Mouse (Mus musculus) right cerebral cortex, adult 18-20 months (tissue): ENCODE data around the gene Cc2d2b.

Experiments used
- DNase-seq: peaks from one replicate; pipeline ENCODE4 v3.0.0; 2022; ENCODE audit warnings: mixed read lengths

Gene Cc2d2b

GRCm38 (mm10) chr19:40760071-40760470 lies 11.5 kb downstream of the Cc2d2b start:
- no peak for DNase-seq

- DNase-seq: peak; percentile 52
These were observed 13.6 kb downstream of the Cc2d2b start for GRCm38 (mm10) chr19:40762023-40762759.

- no peak for DNase-seq
These were observed 18.6 kb downstream of the Cc2d2b start for GRCm38 (mm10) chr19:40767189-40767588.

DNA sequence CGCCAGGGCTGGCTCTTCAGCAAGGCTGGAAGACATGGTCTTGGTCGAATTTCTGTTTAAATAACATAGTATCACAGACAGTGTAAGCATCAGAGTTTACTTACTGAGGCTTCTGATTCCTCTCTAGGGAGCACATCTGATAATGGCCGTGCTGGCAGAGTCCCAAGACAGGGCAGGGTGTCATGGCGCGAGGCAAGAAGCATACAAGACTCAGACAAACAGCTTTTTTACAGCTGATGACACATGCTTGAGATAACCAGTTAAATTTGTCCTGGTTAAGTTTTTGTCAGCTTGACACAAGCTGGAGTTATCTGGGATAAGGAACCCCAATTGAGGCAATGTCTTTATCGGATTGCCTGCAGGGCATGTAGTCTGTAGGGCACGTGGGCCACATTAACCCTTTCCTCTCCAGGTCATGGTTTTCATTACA lies 20.8 kb downstream of the Cc2d2b start:
- DNase-seq: no peak

DNA sequence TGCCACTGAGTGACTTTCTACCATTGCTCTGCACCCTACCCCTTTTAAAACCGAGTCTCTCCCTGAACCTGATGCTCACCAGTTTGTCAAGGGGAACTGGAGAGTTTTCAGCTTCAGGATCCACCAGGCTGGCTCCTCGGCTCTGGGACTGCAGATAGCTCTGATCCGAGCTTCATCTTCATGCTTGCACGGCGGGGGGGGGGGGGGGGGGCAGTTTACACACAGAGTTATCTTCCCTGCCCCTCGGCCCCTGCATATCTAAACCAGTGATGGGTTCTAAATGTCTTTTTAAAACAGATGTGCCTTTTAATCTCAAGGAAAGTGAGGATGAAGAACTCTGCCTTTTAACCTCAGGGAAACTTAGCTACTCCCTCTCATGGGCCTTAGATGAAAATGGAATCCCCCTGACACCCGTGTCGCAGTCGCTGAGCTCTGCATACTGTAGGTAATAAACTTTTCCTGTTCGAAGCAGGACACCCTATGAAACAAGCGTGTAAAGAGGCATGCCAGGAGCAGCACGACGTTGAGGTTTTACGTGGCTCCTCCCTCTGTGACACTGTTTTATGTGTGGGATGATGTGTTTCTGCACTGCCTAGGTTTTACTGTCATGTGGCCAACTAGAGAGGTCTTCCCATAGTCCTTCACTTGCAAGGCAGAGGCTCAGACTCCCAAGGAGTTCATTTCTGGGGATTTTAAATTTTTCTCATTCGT lies 39.6 kb downstream of the Cc2d2b start:
- DNase-seq: no peak

GRCm38 (mm10) chr19:40788715-40789084 lies 40.1 kb downstream of the Cc2d2b start:
- no peak for DNase-seq

GRCm38 (mm10) chr19:40805176-40805737 lies 56.7 kb downstream of the Cc2d2b start:
- DNase-seq: no peak

GRCm38 (mm10) chr19:40809858-40810257 lies 61.3 kb downstream of the Cc2d2b start:
- no peak for DNase-seq

- DNase-seq: no peak
These were observed 63.3 kb downstream of the Cc2d2b start for GRCm38 (mm10) chr19:40811840-40812239.

- DNase-seq: no peak
These were observed 64.2 kb downstream of the Cc2d2b start for GRCm38 (mm10) chr19:40812778-40813177.

DNA sequence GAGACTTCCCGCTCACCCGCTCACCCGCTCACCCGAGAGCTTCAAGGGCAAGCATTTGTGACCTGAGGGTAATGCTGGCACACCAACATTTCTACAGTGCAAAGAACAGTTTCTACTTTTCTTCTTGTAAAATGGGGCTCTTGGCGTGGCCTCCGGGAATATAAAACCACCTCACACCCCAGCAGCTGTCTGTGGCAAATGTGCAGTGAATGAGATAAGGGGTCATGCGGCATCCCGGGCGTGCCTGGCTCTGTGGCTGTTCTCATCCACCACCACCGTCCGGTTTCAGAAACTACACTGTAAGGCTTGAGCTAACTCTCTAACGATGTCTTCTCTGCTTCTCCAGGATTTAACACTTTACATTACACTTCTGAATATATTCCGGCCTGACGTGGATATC lies 64.8 kb downstream of the Cc2d2b start:
- DNase-seq: no peak

DNA sequence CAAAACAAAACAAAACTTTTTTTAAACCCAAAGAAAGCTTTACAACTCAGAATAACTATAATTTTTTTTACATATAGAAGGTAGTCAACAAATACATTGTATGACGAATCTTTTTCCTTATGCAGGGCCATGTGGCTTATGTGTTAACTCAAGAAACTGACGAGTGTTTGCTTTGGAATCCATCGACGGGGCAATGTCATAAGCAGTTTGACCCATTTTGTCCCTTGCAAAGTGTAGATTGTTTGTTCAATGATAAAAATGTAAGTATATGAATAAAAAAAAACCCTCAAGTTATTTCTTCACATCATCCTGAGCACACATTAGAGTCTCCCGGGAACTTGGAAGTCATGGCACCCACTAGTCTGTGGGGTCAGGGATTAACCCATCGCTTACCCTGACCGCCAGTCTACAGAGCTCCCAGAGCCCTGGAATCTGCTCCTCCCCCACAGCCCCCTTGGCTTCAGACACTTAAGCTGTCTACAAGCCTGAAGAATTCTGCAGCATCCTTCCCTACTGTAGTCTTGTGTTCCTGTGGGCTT lies 67.2 kb downstream of the Cc2d2b start:
- no peak for DNase-seq

- no peak for DNase-seq
These were observed 69.5 kb downstream of the Cc2d2b start for GRCm38 (mm10) chr19:40817901-40818532.

DNA sequence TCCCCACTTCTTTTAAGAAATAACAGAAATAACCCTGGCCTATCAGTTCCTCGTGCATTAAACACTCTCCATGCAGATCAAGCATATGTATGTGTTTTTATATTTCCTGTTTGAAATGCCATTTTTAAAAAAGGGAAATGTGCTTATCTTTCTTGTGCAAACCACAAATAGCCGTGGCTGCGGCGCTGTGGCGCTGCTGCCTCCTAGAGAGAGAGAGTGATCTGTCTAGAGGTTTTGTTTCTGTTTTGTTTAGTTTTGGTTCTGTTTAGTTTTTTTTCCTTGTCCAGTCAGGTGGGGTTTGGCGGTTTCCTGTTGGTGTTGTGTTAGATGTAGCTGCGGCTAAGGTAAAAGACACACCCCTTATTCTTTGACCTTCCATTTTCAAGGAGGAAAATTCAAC lies 70.2 kb downstream of the Cc2d2b start:
- no peak for DNase-seq

DNA sequence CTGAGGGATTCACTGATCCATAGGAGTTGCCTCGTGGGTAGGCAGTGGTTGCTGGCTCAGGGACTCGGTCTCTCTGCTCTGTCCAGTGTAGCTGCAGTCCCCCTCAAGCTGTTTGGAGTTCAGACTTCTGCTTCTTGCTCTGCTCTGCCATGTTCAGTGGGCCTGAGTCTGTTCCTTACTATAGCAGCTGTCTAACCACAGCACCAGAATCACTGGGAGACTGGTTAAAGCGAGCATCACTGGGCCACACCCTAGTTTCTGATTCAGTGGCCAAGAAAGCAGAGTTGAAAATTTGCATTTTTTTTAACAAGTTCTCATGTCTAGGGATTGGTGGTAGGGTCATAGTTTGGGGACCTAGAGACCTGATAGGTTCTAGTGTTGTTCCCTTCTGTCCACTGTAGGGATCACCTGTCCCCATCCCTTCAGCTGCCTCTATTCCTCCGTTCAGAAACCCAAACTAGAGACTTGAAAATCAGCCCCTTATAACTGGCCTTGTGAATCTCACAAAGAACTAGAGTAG lies 72.8 kb downstream of the Cc2d2b start:
- no peak for DNase-seq

DNA sequence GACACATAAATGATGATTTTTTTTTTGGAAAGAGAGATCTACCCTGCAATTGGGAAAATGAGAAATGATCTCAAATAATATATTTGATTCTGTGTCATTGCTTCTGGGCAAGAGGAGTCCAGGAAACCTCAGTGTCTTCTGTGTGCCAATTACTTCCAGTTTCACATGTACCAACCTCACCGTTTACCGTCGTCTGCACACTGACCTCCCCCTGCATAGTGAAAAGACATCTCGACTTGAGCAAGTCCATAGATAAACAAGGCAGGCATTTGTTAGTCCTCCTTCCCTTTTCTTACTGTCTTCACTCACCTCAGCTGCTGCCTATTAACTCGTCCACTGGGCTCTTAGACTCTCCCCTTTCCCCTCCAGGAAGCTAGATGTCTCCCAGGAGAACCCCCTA lies 77.1 kb downstream of the Cc2d2b start:
- DNase-seq: no peak

GRCm38 (mm10) chr19:40826735-40827134 lies 78.2 kb downstream of the Cc2d2b start:
- DNase-seq: no peak

DNA sequence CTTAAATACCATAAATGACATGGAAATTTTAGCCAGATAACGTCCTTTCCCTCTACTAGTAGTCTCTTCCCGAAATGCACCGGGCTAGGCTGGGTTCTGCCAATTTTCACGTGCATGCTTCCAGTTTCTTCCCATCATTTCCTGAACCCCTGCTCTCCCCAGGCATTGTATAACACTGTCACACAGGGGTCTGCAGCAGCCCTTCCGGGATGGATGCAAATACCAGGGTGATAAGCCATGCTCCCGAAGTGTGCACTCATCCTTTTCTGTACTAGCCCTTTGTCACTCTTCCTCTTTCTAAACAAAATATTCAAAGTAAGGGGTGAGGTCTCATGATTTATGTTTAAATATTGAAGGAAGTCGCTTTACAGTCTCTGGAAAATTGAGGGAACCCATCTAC lies 81.6 kb downstream of the Cc2d2b start:
- DNase-seq: no peak

DNA sequence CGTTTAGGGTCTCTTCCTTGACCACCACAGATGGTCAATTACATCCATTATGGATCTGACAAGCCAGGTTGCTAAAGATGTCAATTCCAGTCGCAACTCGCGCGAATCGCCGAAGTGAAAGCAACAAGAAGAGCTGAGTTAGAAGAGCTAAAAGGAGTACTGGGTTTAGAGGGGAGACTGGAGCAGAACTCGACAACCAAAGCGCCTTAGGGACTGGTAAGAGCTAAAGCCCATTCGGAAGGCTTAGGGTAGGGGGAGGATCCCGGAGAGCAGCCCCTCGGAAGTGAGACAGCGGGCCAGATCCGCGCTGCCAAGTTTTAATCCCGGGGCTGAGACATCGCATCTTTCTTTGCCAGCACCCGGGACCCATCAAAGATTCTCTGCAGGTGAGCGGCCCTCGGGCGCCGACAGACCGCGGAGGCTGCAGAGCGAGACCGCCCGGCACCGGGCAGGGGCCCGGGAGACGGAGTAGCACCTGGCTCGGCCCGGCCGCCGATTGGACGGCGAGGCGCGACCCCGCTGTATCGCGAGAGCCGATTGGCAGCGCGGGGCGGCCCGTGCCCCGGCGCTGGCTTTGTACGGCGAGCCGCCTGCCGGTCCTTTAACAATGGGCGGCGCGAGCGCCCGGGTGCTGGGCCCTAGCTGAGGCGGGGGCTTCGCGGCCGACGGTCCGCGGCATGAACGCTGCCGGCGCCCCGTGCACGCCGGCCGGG lies 82.3 kb downstream of the Cc2d2b start, which contains the start of gene Ccnj:
TSS of gene Ccnj (plus strand) at position 577 of the 713 bp plus-strand sequence.
- DNase-seq: peak; percentile 94

DNA sequence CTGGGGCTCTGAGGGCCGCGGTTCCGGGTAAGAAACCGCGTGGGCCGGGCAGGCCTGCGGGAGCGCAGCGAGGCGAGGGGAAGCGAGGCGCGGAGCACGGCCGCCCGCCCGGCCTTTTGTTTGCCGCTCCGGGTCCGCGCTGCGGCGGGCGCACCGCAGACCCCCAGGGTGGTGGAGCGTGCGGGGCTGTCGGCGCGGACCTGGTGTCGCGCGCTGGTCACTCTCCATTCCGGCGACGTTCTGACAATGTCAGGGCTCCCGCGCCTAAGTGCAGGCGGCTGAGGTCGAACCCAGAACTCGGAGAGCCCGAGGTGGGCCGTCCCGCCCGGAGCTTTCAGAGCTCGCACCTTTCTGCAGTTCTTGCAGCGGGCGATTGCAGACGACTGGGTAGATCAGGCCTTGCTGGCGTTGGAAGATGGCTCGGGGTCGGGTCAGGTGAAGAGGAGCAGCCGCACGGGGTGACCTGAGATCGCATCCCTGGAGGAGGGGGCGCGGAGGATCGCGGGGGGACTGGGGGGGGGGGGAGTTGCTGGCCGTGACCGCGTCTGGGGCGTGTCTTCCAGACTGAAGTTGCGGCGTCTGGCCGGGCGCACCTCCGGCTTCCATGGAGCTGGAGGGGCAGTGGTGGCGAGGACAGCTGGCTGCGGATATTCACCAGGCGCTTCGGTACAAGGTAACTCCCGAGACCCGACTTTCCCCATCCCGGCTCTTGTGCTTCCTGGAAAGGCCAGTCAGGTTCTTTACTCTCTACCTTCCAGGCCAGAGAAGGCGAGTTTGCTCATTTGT lies 83.1 kb downstream of the Cc2d2b start:
- peak; percentile 13 for DNase-seq

DNA sequence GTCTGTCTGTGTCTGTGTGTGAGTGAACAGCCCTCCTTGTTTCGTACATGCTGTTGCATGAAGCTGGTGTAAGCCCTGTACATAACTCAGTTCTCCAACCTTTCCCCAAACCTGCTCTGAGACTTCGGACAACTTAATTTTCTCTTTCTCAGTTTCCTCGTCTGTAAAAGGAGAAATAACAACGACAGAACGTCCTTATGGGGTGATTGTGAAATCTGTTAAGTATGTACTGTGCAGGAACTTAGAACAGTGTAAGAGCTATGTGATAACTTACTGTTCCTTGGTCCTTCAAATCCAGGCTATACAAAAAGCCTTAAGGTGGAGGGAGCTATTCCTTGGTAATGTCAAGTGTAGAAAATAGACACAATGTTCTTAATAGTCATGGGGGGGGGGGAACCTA lies 83.8 kb downstream of the Cc2d2b start:
- no peak for DNase-seq

DNA sequence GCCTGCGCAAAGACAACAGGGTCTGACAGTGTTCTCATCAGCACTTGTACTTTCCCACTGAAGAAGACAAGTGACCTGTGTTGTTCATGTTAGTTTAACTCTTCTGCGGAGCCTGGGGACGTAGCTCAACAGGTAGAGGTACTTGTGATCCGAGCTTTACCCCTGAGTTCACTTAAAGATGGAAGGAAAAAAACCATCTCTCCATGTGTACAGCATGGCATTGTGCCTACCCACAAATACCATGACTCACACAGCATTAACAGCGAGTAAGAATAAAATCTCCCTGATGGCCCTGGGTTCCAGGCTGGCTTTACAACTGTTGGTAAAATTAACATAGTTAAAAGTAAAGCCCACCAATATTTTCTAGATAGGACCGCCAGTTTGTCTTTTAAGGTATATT lies 85.9 kb downstream of the Cc2d2b start:
- no peak for DNase-seq
